14 mouse cellular contexts compared by ENCODE assay signal in genomic region chr10:77145946-77146345, GRCm38 (mm10).
"Had no signal": no experiment of that assay in that cellular context is flagged by ENCODE, and none has a peak within 500 bp of the region (broad histone marks: within the 10 kb centered on the region; RNA-seq: fewer than 3 reads in every experiment).

No protein-coding gene starts in this region.

- H3K36me3 ChIP-seq: liver, embryonic 13.5 days; midbrain, embryonic 12.5 days had no signal

- ATAC-seq: inflammation-experienced regulatory T-cells, adult 6 months; intestine, postnatal 0 days had no signal

- H3K4me3 ChIP-seq: left cerebral cortex, adult 2 months; limb, embryonic 10.5 days; liver, embryonic 13.5 days; megakaryocyte, embryonic 14.5 days; midbrain, embryonic 12.5 days had no signal

- H3K4me2 ChIP-seq: liver, embryonic 13.5 days; midbrain, embryonic 12.5 days had no signal

- H3K27ac ChIP-seq: left cerebral cortex, adult 2 months; liver, embryonic 13.5 days; macrophage; midbrain, embryonic 12.5 days had no signal

- H3K27me3 ChIP-seq: megakaryocyte, embryonic 14.5 days; midbrain, embryonic 12.5 days had no signal

- H3K9me3 ChIP-seq: limb, embryonic 10.5 days; liver, embryonic 13.5 days; midbrain, embryonic 12.5 days had no signal

- DNase-seq: kidney, postnatal 14 days; liver, embryonic 13.5 days; liver, postnatal 0 days; lung, postnatal 10 days; right cerebral cortex, adult 18-20 months; right cerebral cortex, postnatal 25 days; thymus, postnatal 4 days had no signal

- H3K9ac ChIP-seq: liver, embryonic 13.5 days; liver, postnatal 0 days; midbrain, embryonic 12.5 days had no signal
